Mouse (Mus musculus): ENCODE measurements around the gene Tspan10. TPM values are rescaled to one million over a fixed set of nuclear protein-coding genes. Genes with fewer than 3 reads are reported as not detected.

The Tspan10 gene
- 46.6 TPM for total RNA-seq (2023)

GRCm38 (mm10) chr11:120442344-120442743, at the start of gene Tspan10:
Gene Tspan10 (plus strand): TSS chr11:120442644.

GRCm38 (mm10) chr11:120437152-120437856, 5.1 kb upstream of the Tspan10 start, which contains the start of gene Nploc4:
Gene Nploc4 (minus strand): TSS chr11:120437708.

GRCm38 (mm10) chr11:120453306-120453705, 10.9 kb downstream of the Tspan10 start, which contains the start of gene Pde6g:
Gene Pde6g (minus strand): TSS chr11:120453500.

DNA sequence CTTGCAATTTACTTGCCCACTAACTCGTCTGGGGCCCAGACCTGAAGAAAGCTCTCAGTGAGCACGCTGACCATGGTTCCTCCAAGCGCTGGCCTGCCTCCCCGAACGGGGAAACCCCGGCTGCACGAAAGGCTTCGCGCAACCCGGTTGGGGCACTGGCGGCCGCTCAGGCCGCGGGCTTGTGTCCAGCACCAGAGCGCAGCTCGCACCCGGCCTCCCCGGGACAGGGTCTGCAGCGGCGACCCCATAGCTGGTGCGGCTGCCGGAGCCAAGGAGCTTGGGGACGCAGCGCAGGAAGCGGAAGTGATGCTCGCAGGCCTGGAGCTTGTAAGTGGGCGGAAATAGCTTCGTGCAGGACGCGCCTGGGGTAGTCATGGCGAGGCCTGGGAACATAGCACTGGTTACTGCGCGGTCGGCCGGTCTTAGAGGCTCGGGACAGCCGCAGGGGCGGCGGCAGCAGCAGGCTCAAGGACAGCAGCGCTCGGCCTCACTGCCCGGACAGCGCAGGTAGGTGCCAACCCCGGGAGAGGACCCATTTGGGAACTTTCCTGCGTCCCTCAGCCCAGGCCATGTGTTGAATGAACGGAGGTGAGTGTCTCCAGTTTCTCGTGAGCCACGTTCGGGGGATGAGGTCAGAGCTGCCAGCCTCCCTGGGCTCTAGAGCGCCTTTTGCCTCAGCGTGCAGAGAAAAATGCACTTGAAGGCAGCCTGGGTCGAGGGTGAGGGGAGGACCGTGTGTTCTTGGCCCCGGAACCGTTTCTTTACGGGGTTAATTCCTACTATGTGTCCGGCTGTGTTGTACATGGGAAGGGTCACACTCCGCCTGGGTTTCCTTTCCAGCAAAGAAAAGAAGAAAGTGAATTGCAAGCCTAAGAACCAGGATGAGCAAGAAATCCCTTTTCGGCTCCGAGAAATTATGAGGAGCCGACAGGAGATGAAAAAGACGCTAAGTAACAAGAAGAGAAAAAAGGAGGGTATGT, 15.6 kb downstream of the Tspan10 start, which contains the start of the genes Oxld1 and Ccdc137:
Oxld1 (minus strand) TSS at position 297 of the 980 bp plus-strand sequence.
Ccdc137 (plus strand) TSS at position 344 of the 980 bp plus-strand sequence.

GRCm38 (mm10) chr11:120467051-120467735, 24.7 kb downstream of the Tspan10 start, which contains the start of gene Arl16:
Gene Arl16 (minus strand): TSS chr11:120467607.

GRCm38 (mm10) chr11:120484265-120484981, 42.0 kb downstream of the Tspan10 start, which contains the start of gene Mrpl12:
Gene Mrpl12 (plus strand): TSS chr11:120484613.

GRCm38 (mm10) chr11:120491317-120492023, 49.0 kb downstream of the Tspan10 start, which contains the start of gene Slc25a10:
Gene Slc25a10 (plus strand): TSS chr11:120491840.

Other genes starting within 250 kb of the Tspan10 start
- gene Bahcc1, start 209.7 kb upstream of the Tspan10 start, total RNA-seq (2023) = 0.56 TPM
- 1,308 TPM for gene Actg1, start 94.1 kb upstream of the Tspan10 start, total RNA-seq (2023)
- gene Fscn2, start 81.1 kb upstream of the Tspan10 start, total RNA-seq (2023) = not detected
- gene Faap100, start 63.9 kb upstream of the Tspan10 start, total RNA-seq (2023) = 28.0 TPM
- gene Nploc4, start 4.9 kb upstream of the Tspan10 start, total RNA-seq (2023) = 55.1 TPM
- gene Pde6g, start 10.9 kb downstream of the Tspan10 start, total RNA-seq (2023) = 0.80 TPM
- gene Oxld1, start 15.4 kb downstream of the Tspan10 start, total RNA-seq (2023) = 7.1 TPM
- gene Ccdc137, start 15.5 kb downstream of the Tspan10 start, total RNA-seq (2023) = 32.2 TPM
- 13.4 TPM for gene Arl16, start 25.0 kb downstream of the Tspan10 start, total RNA-seq (2023)
- 28.5 TPM for gene Mrpl12, start 42.0 kb downstream of the Tspan10 start, total RNA-seq (2023)
- gene Slc25a10, start 49.2 kb downstream of the Tspan10 start, total RNA-seq (2023) = 9.7 TPM
- gene Gcgr, start 88.1 kb downstream of the Tspan10 start, total RNA-seq (2023) = not detected
- gene Mcrip1, start 107.1 kb downstream of the Tspan10 start, total RNA-seq (2023) = 36.1 TPM
- gene Ppp1r27, start 108.5 kb downstream of the Tspan10 start, total RNA-seq (2023) = not detected
- 123 TPM for gene P4hb, start 130.6 kb downstream of the Tspan10 start, total RNA-seq (2023)
- 404 TPM for gene Arhgdia, start 139.0 kb downstream of the Tspan10 start, total RNA-seq (2023)
- gene Alyref, start 155.7 kb downstream of the Tspan10 start, total RNA-seq (2023) = 109 TPM
- 71.8 TPM for gene Anapc11, start 155.8 kb downstream of the Tspan10 start, total RNA-seq (2023)
- gene Npb, start 165.8 kb downstream of the Tspan10 start, total RNA-seq (2023) = 3.8 TPM
- 153 TPM for gene Pcyt2, start 175.3 kb downstream of the Tspan10 start, total RNA-seq (2023)
- 131 TPM for gene Sirt7, start 182.6 kb downstream of the Tspan10 start, total RNA-seq (2023)
- gene Mafg, start 191.0 kb downstream of the Tspan10 start, total RNA-seq (2023) = 39.8 TPM
- gene Pycr1, start 201.1 kb downstream of the Tspan10 start, total RNA-seq (2023) = 1.2 TPM
- not detected for gene Myadml2, start 205.5 kb downstream of the Tspan10 start, total RNA-seq (2023)
- gene Notum, start 218.5 kb downstream of the Tspan10 start, total RNA-seq (2023) = not detected
- 126 TPM for gene Aspscr1, start 230.3 kb downstream of the Tspan10 start, total RNA-seq (2023)